Mouse (Mus musculus) megakaryocyte, embryonic 14.5 days (primary cell): Measurements from ENCODE around the gene Zfp51.
"Not testable (repeated sequence)": the region's sequence is repeated elsewhere in the genome, so short reads cannot be mapped to it uniquely, and the experiment has no call there.

Experiments used
- FLI1 ChIP-seq: IDR thresholded peaks from 2 replicates; pipeline ENCODE4 v1.6.1; 2012; ENCODE audit warnings: low read length, inconsistent platforms, mixed read lengths
- GATA1 ChIP-seq: IDR thresholded peaks from 3 replicates; pipeline ENCODE4 v1.6.1; 2012; ENCODE audit warnings: mixed read lengths, low read length, inconsistent platforms, borderline replicate concordance

DNA sequence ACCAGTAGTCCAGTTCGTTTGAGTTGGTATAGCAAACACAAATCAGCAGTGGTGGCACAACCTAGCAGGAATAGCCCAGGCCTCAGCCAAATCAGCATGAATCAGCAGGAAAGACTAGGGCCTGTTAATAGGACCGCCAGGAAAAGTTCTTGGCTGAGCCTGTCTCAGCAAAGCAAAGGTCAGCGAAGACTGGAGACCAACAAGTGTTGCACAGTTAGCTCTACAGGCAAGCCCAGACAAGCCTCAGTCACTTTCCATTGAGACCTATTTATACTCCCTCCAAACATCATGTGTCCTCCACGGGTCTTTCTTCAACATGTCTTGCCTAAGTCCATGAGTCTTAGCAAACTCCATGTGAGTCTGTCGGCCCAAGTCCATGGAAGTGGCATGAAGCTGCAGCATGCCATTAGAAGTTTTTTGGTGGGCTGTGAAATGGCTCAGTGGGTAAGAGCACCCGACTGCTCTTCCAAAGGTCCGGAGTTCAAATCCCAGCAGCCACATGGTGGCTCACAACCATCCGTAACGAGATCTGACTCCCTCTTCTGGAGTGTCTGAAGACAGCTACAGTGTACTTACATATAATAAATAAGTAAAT lies 11.3 kb upstream of the Zfp51 start:
- TF ChIP-seq GATA1, FLI1: not testable (repeated sequence)
